Mouse (Mus musculus) limb, embryonic 10.5 days (tissue): ENCODE measurements around the gene Traf3. TPM values are rescaled to one million over a fixed set of nuclear protein-coding genes. Genes with fewer than 3 reads are reported as not detected.

Source experiments
- DNase-seq: peaks from one replicate; pipeline ENCODE4 v3.0.0-alpha.2; 2017; ENCODE audit warnings: low spot score
- H3K27ac ChIP-seq: fragments of 300-500 bp; sonication (generic); 2 replicates; pipeline ENCODE4 v1.5.1; 2016; ENCODE audit warnings: mild to moderate bottlenecking
- H3K27me3 ChIP-seq: fragments of 300-500 bp; sonication (generic); 2 replicates; pipeline ENCODE4 v1.6.1; 2016; ENCODE audit warnings: low read depth, mild to moderate bottlenecking; ENCODE audit not compliant: poor library complexity, severe bottlenecking
- H3K36me3 ChIP-seq: fragments of 300-500 bp; sonication (generic); 2 replicates; pipeline ENCODE4 v1.6.1; 2016; ENCODE audit warnings: mild to moderate bottlenecking, moderate library complexity
- H3K4me1 ChIP-seq: fragments of 300-500 bp; sonication (generic); 2 replicates; pipeline ENCODE4 v1.6.1; 2016
- H3K4me3 ChIP-seq: fragments of 300-500 bp; sonication (generic); 2 replicates; pipeline ENCODE4 v1.5.1; 2016; ENCODE audit warnings: mild to moderate bottlenecking, moderate library complexity
- H3K9me3 ChIP-seq: fragments of 300-500 bp; sonication (generic); replicated peaks from 2 replicates; pipeline ENCODE4 v1.6.1; 2016; ENCODE audit warnings: mild to moderate bottlenecking
- WGBS: fragments of 180-500 bp; shearing (Covaris S2); methylation state at CpG from one replicate; pipeline ENCODE4 v1.1.7; 2016; 5-methylcytosine and 5-hydroxymethylcytosine counted together
- polyA plus RNA-seq: library from polyadenylated mRNA; unstranded; fragments of >200 nt; fragmentation: Nextera tagmentation; extraction: Ambion mirVana; gene quantifications from 2 replicates; pipeline ENCODE4 v1.2.1, GENCODE M21; 2016

Traf3 gene
- polyA plus RNA-seq, 1 experiment from 2014 or later, result 10.9 TPM

- H3K36me3 ChIP-seq, result peaks cover 23% of the 10 kb centered on the region
- no peak overlapping the region for H3K4me3 ChIP-seq
- H3K27ac ChIP-seq, result no peak overlapping the region
- H3K27me3 ChIP-seq, result no peaks in the 10 kb centered on the region
- DNase-seq, result no peak
- WGBS, result 93% methylated on average over 2 of the region's 2 CpGs
- H3K4me1 ChIP-seq, result no peaks in the 10 kb centered on the region
- no peaks in the 10 kb centered on the region for H3K9me3 ChIP-seq
Observed at GRCm38 (mm10) chr12:111230793-111231192, 64.6 kb downstream of the Traf3 start.

DNA sequence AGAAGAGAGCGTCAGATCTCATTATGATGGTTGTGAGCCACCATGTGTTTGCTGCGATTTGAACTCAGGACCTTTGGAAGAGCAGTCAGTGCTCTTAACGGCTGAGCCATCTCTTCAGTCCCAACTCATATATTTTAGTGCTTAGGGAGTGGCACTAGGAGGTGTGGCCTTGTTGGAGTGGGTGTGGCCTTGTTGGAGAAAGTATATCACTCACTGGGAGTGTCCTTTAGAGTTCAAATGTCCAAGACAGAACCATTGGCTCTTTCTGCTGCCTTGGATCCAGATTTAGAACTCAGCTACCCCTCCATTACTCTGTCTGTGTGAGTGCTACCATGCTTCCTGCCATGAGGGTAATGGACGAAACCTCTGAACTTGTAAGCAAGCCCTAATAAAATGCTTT lies 67.6 kb downstream of the Traf3 start:
- H3K9me3 ChIP-seq, result no peaks in the 10 kb centered on the region
- no peak overlapping the region for H3K4me3 ChIP-seq
- WGBS, result 93% methylated on average over 4 of the region's 4 CpGs
- H3K4me1 ChIP-seq, result no peaks in the 10 kb centered on the region
- no peak overlapping the region for H3K27ac ChIP-seq
- H3K36me3 ChIP-seq, result peaks cover 30% of the 10 kb centered on the region
- no peaks in the 10 kb centered on the region for H3K27me3 ChIP-seq
- DNase-seq, result no peak

GRCm38 (mm10) chr12:111234383-111234782 lies 68.2 kb downstream of the Traf3 start:
- no peaks in the 10 kb centered on the region for H3K9me3 ChIP-seq
- H3K27ac ChIP-seq, result no peak overlapping the region
- H3K4me1 ChIP-seq, result no peaks in the 10 kb centered on the region
- 87% methylated on average over 9 of the region's 9 CpGs for WGBS
- H3K27me3 ChIP-seq, result no peaks in the 10 kb centered on the region
- peaks cover 36% of the 10 kb centered on the region for H3K36me3 ChIP-seq
- DNase-seq, result no peak
- no peak overlapping the region for H3K4me3 ChIP-seq

GRCm38 (mm10) chr12:111235631-111236030 lies 69.5 kb downstream of the Traf3 start:
- no peak for DNase-seq
- WGBS, result 90% methylated on average over 6 of the region's 6 CpGs
- Histone ChIP-seq H3K27ac (no peak overlapping the region), H3K9me3 (no peaks in the 10 kb centered on the region), H3K4me1 (no peaks in the 10 kb centered on the region), H3K36me3 (peaks cover 48% of the 10 kb centered on the region), H3K27me3 (no peaks in the 10 kb centered on the region), H3K4me3 (no peak overlapping the region)

DNA sequence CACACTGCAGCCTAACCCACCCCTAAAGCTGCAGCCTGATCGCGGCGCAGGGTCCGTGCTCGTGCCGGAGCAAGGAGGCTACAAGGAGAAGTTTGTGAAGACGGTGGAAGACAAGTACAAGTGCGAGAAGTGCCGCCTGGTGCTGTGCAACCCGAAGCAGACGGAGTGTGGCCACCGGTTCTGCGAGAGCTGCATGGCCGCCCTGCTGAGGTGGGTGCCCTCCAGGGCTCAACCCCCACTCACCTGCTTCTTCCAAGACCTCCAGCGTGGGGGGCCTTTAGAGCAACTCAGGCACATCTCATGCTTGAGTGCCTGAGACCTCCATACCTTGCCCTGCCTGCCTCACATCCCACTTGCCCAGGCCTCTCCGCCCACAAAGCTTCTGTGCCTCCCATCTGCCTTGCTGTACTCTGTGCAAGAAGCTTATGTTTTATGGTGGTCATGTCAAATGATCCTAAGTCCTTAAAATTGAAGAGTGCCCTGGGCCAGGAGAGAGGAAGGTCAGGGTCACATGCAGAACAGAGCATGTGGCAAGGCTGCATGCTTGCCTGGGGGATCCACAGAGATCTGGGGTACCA lies 71.5 kb downstream of the Traf3 start:
- H3K4me1 ChIP-seq, result no peaks in the 10 kb centered on the region
- peaks cover 59% of the 10 kb centered on the region for H3K36me3 ChIP-seq
- H3K27ac ChIP-seq, result no peak overlapping the region
- WGBS, result 95% methylated on average over 16 of the region's 16 CpGs
- no peaks in the 10 kb centered on the region for H3K27me3 ChIP-seq
- no peak overlapping the region for H3K4me3 ChIP-seq
- H3K9me3 ChIP-seq, result no peaks in the 10 kb centered on the region
- DNase-seq, result no peak

GRCm38 (mm10) chr12:111238345-111238744 lies 72.2 kb downstream of the Traf3 start:
- Histone ChIP-seq H3K27ac (no peak overlapping the region), H3K4me1 (no peaks in the 10 kb centered on the region), H3K27me3 (no peaks in the 10 kb centered on the region), H3K9me3 (no peaks in the 10 kb centered on the region), H3K4me3 (no peak overlapping the region), H3K36me3 (peaks cover 65% of the 10 kb centered on the region)
- 94% methylated on average over 5 of the region's 5 CpGs for WGBS
- no peak for DNase-seq

DNA sequence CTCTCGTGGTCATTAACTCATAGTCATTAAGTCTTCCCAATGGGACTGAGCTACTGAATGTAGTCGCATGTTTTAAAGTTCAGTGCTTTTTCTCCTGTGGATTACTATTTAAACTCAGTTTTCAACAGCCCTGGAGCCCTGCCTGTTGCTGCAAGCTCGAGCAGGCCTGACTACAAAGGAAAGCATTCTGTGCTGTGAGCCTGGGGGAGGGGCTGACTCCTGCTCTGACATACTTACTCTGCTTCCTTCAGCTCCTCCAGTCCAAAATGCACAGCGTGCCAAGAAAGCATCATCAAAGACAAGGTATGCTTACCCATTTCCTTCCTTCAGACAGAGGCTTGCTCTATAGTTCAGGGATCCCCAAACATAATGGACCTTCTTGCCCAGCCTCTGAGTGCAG lies 72.6 kb downstream of the Traf3 start:
- no peaks in the 10 kb centered on the region for H3K4me1 ChIP-seq
- no peak overlapping the region for H3K27ac ChIP-seq
- peaks cover 70% of the 10 kb centered on the region for H3K36me3 ChIP-seq
- no peak for DNase-seq
- no peaks in the 10 kb centered on the region for H3K9me3 ChIP-seq
- H3K27me3 ChIP-seq, result no peaks in the 10 kb centered on the region
- WGBS, result 66% methylated on average over 4 of the region's 4 CpGs
- H3K4me3 ChIP-seq, result no peak overlapping the region

DNA sequence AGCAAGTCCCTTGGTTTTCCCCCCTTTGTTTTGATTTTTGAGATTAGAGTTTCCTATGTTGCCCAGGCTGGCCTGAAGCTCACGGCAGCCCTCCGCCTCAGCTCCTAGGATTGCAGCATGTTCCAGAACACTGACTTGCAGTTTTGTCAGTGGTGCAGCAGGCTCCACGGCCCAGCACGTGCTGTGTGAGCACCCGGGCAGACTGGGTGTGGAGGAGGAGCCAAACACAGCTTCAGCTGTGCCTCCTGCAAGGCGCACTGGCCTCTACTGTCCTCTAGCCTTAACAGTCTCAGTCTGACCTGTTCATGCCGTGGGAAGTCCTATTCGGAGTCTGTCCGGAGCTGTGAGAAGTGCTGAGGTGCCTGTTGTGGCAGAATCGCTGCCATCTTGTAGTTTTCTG lies 73.8 kb downstream of the Traf3 start:
- no peaks in the 10 kb centered on the region for H3K4me1 ChIP-seq
- no peaks in the 10 kb centered on the region for H3K9me3 ChIP-seq
- DNase-seq, result no peak
- no peak overlapping the region for H3K4me3 ChIP-seq
- H3K27ac ChIP-seq, result no peak overlapping the region
- no peaks in the 10 kb centered on the region for H3K27me3 ChIP-seq
- WGBS, result 89% methylated on average over 10 of the region's 10 CpGs
- H3K36me3 ChIP-seq, result peaks cover 74% of the 10 kb centered on the region

DNA sequence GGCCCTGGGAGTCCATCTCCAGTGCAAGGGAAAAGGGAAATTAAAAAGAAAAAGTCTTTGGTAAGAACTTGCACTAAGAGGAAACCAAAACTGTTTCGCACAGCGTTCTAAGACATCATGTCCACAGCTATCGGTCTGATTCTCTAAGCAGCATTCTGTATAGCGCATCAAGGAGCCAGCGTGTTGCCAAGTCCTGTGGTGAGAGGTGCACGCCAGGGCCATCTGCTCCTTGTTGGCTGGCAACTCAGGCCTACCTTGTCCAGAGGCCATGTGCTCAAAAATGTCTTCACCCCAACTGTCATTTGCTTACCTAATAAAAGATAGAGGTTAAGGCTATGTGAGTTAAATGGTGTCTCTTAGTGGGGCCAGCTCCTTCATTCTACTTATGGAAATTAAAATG lies 75.7 kb downstream of the Traf3 start:
- H3K4me3 ChIP-seq, result no peak overlapping the region
- peaks cover 87% of the 10 kb centered on the region for H3K36me3 ChIP-seq
- no peaks in the 10 kb centered on the region for H3K27me3 ChIP-seq
- H3K9me3 ChIP-seq, result no peaks in the 10 kb centered on the region
- H3K27ac ChIP-seq, result no peak overlapping the region
- no peaks in the 10 kb centered on the region for H3K4me1 ChIP-seq
- DNase-seq, result no peak
- WGBS, result 97% methylated on average over 6 of the region's 6 CpGs

- Histone ChIP-seq H3K27me3 (no peaks in the 10 kb centered on the region), H3K36me3 (peaks cover 89% of the 10 kb centered on the region), H3K9me3 (no peaks in the 10 kb centered on the region), H3K27ac (no peak overlapping the region), H3K4me3 (no peak overlapping the region), H3K4me1 (no peaks in the 10 kb centered on the region)
- DNase-seq, result no peak
- WGBS, result 95% methylated on average over 5 of the region's 5 CpGs
Observed at GRCm38 (mm10) chr12:111242346-111242745, 76.2 kb downstream of the Traf3 start.

DNA sequence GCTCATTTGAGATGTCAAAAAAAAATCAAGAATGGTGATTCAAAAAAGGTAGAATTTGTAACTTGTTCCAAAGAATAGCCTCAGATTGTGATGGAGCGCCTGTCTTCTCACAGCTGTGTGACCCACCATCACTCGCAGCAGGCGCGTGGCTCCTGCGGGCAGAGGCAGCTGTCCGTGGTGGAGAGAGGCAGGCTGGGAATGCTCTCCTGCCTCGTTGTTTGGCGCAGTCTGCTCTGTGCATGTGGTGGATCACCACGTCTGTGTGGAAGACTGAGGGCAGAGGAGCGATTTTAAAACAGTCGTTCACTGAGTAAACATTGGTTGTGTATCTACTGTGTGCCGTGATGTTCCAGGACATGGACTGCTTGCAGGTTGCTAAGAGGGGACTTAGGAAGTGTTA lies 77.6 kb downstream of the Traf3 start:
- Histone ChIP-seq H3K27ac (no peak overlapping the region), H3K36me3 (peaks cover 88% of the 10 kb centered on the region), H3K9me3 (no peaks in the 10 kb centered on the region), H3K4me3 (no peak overlapping the region), H3K27me3 (no peaks in the 10 kb centered on the region), H3K4me1 (no peaks in the 10 kb centered on the region)
- 95% methylated on average over 12 of the region's 12 CpGs for WGBS
- no peak for DNase-seq

DNA sequence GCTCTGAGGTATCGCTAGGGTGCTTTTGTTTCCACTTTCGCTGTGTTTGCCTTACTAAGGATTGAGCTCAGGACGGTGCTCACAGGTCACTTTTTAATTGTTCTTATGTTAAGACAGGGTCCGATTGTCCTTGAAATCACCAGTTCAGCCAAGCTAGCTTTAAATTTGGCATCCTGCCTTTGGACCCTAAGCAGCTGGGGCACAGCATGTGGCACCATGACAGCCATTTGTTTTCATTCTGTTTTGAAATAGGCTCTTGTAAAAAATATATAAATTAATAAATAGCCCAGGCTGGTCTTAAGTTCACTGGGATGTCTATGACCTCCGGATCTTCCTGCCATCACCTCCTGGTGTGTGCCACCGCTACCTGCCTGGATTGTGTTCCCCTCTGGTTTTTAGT lies 78.9 kb downstream of the Traf3 start:
- Histone ChIP-seq H3K4me1 (no peaks in the 10 kb centered on the region), H3K27ac (no peak overlapping the region), H3K36me3 (peaks cover 79% of the 10 kb centered on the region), H3K9me3 (no peaks in the 10 kb centered on the region), H3K4me3 (no peak overlapping the region), H3K27me3 (no peaks in the 10 kb centered on the region)
- DNase-seq, result no peak
- WGBS, result 91% methylated on average over 6 of the region's 6 CpGs

DNA sequence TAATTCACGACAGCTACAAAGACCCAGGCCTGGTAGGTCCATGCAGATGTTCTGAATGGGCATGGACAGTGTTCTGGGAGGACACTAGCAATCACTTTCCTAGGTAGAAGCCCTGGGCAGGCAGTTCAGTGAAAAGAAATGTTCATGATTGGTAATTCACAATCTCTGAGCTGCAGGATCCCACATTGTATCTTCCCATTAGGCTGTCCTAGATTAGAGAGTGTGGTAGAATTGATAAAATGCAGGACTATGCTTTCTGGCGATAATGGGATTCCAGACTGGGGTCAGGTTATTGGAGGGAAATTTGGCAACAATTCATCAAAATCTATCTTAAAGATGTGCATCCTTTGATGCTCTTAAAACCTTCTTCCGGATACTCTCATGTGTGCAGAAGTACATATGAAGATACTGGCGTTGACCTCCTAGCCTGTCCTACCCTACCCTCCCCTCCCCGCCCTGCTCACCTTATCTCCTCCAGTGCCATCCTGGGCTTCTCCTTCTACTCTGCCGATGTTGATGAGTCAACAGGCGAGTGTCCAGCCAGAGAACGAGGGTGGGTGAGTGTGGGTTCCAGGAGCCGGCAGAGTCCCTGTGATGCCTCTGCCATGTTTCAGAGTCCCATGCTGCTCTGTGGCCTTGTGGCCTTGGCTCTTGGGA lies 80.8 kb downstream of the Traf3 start:
- no peak for DNase-seq
- no peak overlapping the region for H3K27ac ChIP-seq
- no peaks in the 10 kb centered on the region for H3K27me3 ChIP-seq
- H3K36me3 ChIP-seq, result peaks cover 76% of the 10 kb centered on the region
- no peaks in the 10 kb centered on the region for H3K9me3 ChIP-seq
- no peak overlapping the region for H3K4me3 ChIP-seq
- H3K4me1 ChIP-seq, result no peaks in the 10 kb centered on the region
- WGBS, result 91% methylated on average over 9 of the region's 9 CpGs

DNA sequence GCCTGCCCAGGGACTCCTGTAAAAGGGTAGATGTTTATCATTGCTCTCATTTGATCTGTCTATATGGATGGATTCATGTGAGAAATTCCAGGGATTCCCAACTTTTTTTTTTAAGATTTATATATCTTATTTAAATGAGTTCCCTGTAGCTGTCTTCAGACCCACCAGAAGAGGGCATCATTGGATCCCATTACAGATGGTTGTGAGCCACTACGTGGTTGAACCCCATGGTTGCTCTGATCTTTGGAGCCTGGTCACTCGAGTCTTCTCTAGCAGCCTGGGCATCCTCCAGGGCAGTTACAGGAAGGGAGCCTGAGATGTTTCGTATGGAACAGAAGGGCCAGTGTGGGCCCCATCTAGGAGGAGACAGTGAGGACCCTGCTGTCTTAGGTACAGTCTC lies 82.9 kb downstream of the Traf3 start:
- 61% methylated on average over 3 of the region's 3 CpGs for WGBS
- no peak overlapping the region for H3K4me3 ChIP-seq
- no peaks in the 10 kb centered on the region for H3K27me3 ChIP-seq
- H3K9me3 ChIP-seq, result no peaks in the 10 kb centered on the region
- no peak overlapping the region for H3K27ac ChIP-seq
- no peaks in the 10 kb centered on the region for H3K4me1 ChIP-seq
- H3K36me3 ChIP-seq, result peaks cover 67% of the 10 kb centered on the region
- no peak for DNase-seq
